Mouse (Mus musculus) heart, postnatal 36 days (tissue): Measurements from ENCODE around the gene Ndufa13. TPM values are rescaled to one million over a fixed set of nuclear protein-coding genes. Genes with fewer than 3 reads are reported as not detected.

Experiments used
- DNase-seq, 2 experiments: peaks; one replicate each; pipeline ENCODE4 v3.0.0; 2021 to 2022
- intact Hi-C: fragments of 180-260 bp; cut with DNase I; formaldehyde crosslinking; loops from one replicate; pipeline ENCODE4 v1.15.1; 2025
- total RNA-seq, 2 experiments: library from RNA; stranded (reverse); gene quantifications; 2 replicates each; pipeline ENCODE4 v1.2.3; 2021

Ndufa13 gene
- total RNA-seq, 2 experiments from 2014 or later: 451 to 482 TPM

GRCm38 (mm10) chr8:69848951-69849350, 53.4 kb downstream of the Ndufa13 start:
- intact Hi-C loops: no loop called here
- peak; percentile 18 to 32 for DNase-seq

- no peak for DNase-seq
- intact Hi-C loops: no loop called here
Measured at GRCm38 (mm10) chr8:69847167-69848065, 54.9 kb downstream of the Ndufa13 start.

Other genes starting within 250 kb of the Ndufa13 start
- gene Zfp964, start 248.1 kb downstream of the Ndufa13 start, total RNA-seq: 1 to 10 TPM; 1.0 to 1.9 TPM
- gene Zfp869, start 191.8 kb downstream of the Ndufa13 start, total RNA-seq: 10 to 100 TPM; 13.6 to 16.1 TPM
- 1 to 10 TPM; 2.0 to 2.2 TPM for gene Zfp963, start 152.6 kb downstream of the Ndufa13 start, total RNA-seq
- 1 to 10 TPM in 1 of 2 experiments, not detected in 1; 1.3 TPM for gene Gm20422, start 127.7 kb downstream of the Ndufa13 start, total RNA-seq
- 10 to 100 TPM; 14.1 to 14.4 TPM for gene Atp13a1, start 111.4 kb downstream of the Ndufa13 start, total RNA-seq
- gene Zfp866, start 111.4 kb downstream of the Ndufa13 start, total RNA-seq: 10 to 100 TPM; 14.4 to 16.2 TPM
- gene Gmip, start 93.9 kb downstream of the Ndufa13 start, total RNA-seq: 1 to 10 TPM; 5.4 to 5.6 TPM
- gene Lpar2, start 80.1 kb downstream of the Ndufa13 start, total RNA-seq: under 1 TPM; 0.16 to 0.42 TPM
- not detected for gene Pbx4, start 70.1 kb downstream of the Ndufa13 start, total RNA-seq
- 1 to 10 TPM; 1.7 to 2.4 TPM for gene Cilp2, start 14.9 kb downstream of the Ndufa13 start, total RNA-seq
- gene Tssk6, start 374 bp downstream of the Ndufa13 start, total RNA-seq: not detected
- gene Yjefn3, start 154 bp upstream of the Ndufa13 start, total RNA-seq: 10 to 100 TPM in 1 of 2 experiments, 1 to 10 TPM in 1; 9.1 to 12.1 TPM
- gene Gatad2a, start 93.8 kb upstream of the Ndufa13 start, total RNA-seq: 10 to 100 TPM; 31.6 to 36.5 TPM
- gene Mau2, start 140.2 kb upstream of the Ndufa13 start, total RNA-seq: 10 to 100 TPM; 35.3 to 38.6 TPM
- gene Sugp1, start 140.3 kb upstream of the Ndufa13 start, total RNA-seq: 10 to 100 TPM; 18.7 to 22.0 TPM
- gene Tm6sf2, start 170.4 kb upstream of the Ndufa13 start, total RNA-seq: 1 to 10 TPM in 1 of 2 experiments, under 1 TPM in 1; 0.97 to 1.1 TPM
- not detected for gene Hapln4, start 180.9 kb upstream of the Ndufa13 start, total RNA-seq
- under 1 TPM in 1 of 2 experiments, not detected in 1; 0.06 TPM for gene Ncan, start 218.3 kb upstream of the Ndufa13 start, total RNA-seq
- 1 to 10 TPM; 8.3 to 8.5 TPM for gene Nr2c2ap, start 228.8 kb upstream of the Ndufa13 start, total RNA-seq
- gene Rfxank, start 236.6 kb upstream of the Ndufa13 start, total RNA-seq: 10 to 100 TPM; 17.2 to 19.6 TPM
- gene Borcs8, start 236.9 kb upstream of the Ndufa13 start, total RNA-seq: 10 to 100 TPM; 23.5 to 23.7 TPM
- under 1 TPM; 0.25 to 0.49 TPM for gene Mef2b, start 237.2 kb upstream of the Ndufa13 start, total RNA-seq